Mouse (Mus musculus) adrenal gland, postnatal 14 days (tissue): ENCODE data around the gene Itgb1. TPM values are rescaled to one million over a fixed set of nuclear protein-coding genes. Genes with fewer than 3 reads are reported as not detected.

Experiments
- DNase-seq: peaks from one replicate; pipeline ENCODE4 v3.0.0; 2021; ENCODE audit warnings: mixed read lengths
- long read RNA-seq, 2 experiments: library from polyadenylated mRNA; stranded (forward); transcript quantifications; one replicate each; pipeline ENCODE4 v2.0.0; 2021
- total RNA-seq: library from RNA; stranded (reverse); gene quantifications from 2 replicates; pipeline ENCODE4 v1.2.3, GENCODE M21; 2021

Itgb1 gene
- total RNA-seq = 269 and 279 TPM in 2 replicates
- long read RNA-seq, experiment 1, transcript Itgb1-201 (16 exons, 3,815 nt) = major isoform, 275 of 325 reads
- long read RNA-seq, experiment 1, partial matches to known transcripts = 42 of 325 reads
- long read RNA-seq, experiment 1, other reads (novel, unspliced or antisense) = 7 of 325 reads
- long read RNA-seq, experiment 2, transcript Itgb1-201 (16 exons, 3,815 nt) = major isoform, 181 of 237 reads
- long read RNA-seq, experiment 2, partial matches to known transcripts = 47 of 237 reads
- long read RNA-seq, experiment 2, other reads (novel, unspliced or antisense) = 8 of 237 reads

DNA sequence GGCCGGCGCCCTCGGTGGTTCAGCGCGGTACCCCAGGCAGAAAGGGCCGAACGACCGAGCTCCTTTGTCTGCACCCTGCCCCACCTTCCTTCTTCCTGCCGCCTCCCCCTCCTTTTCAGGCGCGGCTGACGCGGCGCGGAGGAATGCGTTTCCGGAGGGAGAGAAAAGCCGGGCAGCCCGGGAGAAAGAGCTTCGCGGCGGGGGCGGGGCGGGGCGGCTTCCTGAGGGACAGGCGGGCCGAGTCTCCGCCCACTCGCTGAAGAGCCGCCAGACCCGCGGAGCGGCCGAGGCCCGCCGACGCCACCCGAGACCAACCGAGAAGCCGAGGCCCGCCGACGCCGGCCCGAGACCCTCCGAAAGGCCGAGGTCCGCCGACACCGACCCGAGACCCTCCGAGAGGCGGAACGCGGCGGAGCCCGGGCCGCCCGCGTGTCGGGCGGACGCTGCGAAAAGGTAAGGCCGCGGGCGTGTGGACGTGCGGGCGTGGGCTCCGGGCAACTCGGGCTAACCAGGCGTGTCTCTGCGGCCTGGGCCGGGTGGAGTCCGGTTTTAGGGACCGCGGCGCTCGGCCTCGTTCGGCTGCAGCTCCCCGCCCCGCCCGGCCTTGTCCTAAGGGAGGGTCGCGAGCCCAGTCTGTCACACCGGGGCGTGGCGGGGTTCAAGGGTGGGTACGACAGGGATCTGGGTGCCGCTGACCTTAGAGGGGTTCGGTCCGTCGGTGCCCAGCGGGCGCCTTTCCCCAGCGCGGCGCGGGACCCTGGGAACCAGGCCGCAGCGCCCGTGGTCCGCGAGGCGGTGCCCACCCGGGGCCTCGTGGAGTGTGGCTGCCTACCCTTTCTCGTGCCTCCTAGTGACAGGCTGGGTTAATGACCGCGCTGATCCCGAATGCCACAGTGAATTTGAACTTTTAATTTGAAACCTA is at the start of gene Itgb1:
Gene Itgb1, plus strand, starts transcription at position 148 of the 922 bp plus-strand sequence.
- DNase-seq = peak; percentile 98

DNA sequence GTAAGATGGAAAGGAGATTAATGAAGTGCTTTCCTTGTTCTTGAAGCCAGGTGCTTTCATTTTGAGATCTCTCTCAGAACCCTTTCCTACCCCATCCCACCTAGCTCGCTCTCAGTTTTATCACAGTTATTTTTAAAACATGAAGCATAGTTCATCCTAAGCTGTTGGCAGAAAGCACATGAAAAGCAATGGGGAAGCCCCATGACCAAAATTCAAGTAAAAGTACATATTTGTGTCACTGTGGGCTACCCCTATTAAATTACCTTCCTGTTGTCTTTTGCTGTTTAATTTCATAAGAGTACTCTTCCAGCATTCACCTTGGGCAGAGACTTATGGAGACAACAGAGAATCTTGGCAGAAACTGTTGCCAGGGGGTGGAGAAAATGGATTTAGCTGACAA is 42.4 kb upstream of the Itgb1 start:
- no peak for DNase-seq

DNA sequence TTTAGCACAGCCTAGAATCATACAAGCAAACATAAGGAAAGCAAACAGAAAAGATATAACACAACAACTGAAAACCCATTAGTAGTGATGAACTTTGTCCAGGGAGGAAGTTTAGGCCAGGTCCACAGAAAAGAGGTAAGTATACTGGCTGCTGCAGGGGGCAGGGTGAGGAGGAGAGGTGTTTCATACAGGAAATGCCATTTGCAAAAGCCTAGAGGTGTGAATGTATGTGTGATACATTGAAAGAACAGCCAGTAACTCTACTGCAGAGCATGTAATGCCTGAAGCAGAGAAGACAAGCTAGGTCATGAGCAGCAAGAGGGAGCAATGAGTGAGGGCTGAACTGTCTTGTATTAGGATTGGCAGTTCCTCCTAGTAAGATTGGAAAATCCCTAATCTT is 40.0 kb upstream of the Itgb1 start:
- no peak for DNase-seq

DNA sequence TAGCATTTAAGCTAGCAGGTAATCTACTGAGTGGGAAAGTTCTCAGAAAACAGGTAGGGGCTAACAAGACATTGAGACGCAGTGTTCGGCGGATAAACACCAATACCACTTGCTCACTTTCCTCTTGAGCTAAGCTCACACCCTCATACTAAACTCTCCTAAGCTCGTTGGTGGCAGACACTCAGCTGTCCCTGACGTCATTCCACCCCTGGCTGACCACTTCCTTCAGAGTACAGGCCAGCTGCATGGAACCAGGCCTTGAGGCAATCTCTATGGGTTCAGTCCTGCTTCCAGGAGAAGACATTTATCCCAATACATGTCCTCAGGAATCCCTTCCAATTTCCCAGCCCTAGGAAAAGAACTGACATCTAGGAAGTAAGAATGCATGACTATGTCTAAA is 39.0 kb upstream of the Itgb1 start:
- DNase-seq = no peak

DNA sequence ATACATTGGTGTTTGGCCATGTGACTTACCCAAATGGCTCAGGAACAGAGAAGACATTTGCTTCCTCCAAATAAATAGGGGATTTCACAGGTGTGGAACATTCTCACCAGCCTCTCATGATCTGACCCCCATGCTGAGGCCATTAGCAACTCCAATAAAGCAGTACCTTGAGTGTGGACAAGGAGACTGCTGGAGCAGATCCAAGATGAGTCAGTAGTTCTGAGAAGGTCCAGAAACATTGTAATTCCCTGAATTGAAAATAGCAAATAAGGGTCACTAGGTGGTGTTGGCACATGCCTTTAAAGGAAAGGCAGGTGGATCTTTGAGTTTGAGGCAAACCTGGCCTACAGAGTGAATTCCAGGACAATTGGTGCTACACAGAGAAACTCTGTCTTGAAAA is 37.4 kb upstream of the Itgb1 start:
- peak; percentile 54 for DNase-seq

DNA sequence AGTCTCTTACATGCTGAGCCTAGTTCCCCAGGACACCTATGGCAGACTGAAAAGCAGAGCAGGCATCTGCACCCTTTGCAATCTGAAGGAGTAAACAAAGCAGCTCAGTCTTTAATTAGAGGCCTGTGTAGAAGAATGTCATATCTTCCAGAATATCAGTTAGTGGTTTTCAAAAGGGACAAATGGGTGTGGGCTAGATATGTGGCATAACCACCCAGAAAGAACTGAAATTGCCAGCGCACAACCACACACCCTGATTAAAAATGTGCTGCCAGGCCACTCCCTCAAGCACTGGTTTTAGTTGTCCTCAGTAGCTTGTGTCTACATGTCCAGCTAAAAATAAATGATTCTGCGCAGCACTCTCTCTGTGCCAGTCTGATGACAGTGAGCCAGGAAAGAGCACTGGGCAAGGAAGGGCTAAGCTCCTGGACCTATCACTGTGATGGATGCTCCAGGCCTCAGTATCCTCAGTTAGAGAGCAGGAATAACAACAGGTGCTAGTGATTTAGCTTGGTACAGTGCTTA is 35.1 kb upstream of the Itgb1 start:
- no peak for DNase-seq

DNA sequence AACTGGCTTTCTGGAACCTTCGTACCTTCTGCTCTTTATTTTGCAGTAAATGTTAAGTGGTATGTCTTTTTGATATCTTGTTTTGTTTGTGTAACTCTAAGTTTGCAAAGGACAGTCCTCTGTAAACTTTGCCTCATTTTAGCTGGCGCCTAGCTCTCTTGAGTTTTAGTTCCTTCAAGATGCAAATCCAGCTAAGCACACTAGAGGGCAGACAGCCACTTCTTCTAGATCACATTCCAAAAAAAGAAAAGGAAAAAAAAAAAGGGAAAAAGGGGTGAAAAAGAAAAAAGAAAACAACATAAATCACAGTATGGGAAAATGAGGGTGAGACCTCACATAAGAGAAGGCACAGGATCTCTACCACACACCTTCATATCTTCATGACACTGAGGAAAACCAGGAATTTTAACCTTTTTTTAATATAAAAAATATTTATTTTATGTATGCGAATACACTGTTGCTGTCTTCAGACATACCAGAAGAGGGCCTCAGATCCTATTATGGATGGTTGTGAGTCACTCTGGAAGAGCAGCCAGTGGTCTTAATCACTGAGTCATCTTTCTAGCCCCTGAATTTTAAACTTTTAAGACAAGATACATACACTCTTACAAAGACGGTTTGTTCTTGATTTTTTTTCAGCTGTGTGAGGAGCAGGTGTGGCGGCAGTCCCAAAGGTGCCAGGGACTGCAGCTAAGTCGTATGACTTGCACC is 32.9 kb upstream of the Itgb1 start:
- DNase-seq = peak; percentile 60

DNA sequence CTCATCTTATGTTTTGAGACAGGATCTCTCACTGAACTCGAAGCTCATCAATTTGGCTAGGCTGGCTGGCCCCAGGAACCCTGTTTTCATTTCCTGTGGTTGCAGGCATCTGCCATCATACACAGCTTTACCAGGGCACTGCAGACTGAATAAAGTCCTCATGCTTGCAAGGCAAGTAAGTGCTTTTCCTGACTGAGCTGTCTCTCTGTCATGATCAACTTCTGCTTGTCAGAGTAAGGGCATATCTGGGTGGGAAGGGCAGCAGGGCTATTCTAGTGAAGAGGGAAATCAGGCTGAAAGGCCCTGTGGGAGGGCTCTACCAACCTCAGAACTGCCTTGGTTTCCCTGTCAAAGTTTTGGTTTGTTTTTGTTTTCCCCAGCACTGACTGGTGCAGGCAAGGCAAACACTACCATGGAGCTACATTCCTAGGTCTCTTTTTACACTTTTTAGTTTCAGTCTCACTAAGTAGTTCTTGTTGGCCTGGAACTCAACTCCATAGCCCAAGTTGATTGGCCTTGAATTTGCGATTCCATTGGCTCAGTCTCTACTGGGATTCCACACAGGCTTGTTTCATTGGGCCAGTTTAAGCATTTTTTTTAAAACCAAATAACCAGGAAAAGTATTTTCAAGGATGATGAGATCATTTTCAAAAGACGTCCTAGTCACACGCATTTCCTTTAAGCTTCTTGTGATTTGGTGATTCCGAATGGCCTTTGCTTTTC is 31.7 kb upstream of the Itgb1 start:
- peak; percentile 21 for DNase-seq

DNA sequence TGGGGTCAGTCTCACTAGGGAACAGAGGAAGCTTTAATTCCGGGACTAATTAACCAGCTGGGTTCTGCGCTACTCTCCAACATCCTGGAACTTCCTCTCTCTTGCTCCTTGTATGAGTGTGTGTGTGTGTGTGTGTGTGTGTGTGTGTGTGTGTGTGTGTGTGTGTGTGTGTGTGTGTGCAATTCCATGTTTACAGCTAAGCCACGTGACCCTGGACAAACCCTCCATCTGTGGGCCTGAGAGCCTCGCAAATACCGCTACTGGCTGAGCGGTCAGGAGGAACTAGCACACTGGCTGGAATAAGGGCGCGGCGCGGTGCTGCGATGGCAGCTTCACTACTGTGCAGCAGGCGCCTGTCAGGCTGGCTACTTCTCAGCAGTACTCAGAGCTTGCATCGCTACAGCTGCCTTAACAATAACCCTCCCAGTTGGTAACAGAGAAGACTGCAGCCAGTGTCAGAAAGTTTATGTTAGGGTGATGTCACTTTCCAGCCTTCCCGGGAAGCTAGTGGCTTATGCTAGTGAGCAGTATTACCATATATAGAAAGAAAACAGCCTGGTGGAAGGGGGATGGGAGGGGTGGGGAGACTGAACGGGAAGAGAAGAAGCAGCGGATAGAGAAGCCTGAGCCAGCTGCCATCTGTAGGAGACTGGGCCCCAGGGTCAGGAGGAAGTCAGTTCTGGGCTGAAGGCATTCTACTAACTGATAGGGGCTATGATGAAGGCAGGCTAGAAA is 30.9 kb upstream of the Itgb1 start:
- peak; percentile 75 for DNase-seq

DNA sequence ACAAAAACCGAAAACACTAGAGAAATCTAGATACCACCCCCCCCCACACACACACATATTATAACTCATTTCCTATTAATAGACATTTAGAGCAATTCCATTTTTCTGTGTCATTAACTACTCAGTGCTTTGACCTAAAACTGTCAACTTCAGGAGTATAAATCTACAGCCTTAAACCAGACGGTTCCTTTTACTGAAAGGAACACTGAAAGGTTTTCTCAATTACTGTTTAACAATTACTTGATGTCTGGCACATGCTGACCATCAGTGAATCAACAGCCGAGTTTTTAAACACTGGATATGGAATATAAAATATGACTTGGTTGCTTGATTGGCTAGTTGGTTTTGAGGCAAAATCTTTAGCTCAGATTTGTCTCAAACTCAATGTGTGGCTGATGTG is 23.3 kb upstream of the Itgb1 start:
- DNase-seq = no peak

DNA sequence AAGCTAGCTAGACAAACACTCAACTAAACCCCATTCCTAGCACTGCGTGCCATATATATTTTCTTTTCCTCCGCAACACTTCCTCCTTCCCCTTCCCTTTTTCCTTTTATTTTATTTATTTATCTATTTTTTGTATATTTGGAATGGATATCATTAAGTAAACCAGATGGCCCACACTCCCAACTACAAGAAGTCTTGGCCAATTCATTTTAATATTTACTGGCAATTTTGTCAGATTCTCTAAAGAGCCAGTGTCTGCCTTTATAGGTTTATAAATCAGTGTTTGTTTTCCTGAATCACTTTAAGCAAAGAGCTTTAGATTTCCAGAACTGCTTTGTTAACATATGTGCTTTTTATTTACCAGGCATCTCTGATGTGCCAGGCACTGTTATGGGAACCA is 22.8 kb upstream of the Itgb1 start:
- no peak for DNase-seq

DNA sequence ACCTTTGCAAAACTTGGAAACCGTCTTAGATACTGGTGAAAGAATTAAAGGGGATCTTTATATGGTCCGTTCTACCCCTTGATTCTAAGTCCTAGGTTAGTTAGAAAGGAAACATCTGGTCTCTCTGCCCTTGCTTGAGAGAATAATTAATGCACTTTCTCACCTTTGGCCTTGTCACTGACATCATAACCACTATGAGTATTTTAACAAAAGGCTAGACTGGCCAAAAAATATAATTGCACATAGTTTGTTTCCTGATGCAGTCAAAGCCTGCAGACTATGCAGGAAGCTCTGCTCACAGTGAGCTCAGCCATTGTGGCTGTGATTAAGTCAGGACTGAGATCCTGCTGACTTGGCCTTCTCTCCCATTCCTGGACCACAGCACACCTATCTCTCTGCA is 22.3 kb upstream of the Itgb1 start:
- no peak for DNase-seq

DNA sequence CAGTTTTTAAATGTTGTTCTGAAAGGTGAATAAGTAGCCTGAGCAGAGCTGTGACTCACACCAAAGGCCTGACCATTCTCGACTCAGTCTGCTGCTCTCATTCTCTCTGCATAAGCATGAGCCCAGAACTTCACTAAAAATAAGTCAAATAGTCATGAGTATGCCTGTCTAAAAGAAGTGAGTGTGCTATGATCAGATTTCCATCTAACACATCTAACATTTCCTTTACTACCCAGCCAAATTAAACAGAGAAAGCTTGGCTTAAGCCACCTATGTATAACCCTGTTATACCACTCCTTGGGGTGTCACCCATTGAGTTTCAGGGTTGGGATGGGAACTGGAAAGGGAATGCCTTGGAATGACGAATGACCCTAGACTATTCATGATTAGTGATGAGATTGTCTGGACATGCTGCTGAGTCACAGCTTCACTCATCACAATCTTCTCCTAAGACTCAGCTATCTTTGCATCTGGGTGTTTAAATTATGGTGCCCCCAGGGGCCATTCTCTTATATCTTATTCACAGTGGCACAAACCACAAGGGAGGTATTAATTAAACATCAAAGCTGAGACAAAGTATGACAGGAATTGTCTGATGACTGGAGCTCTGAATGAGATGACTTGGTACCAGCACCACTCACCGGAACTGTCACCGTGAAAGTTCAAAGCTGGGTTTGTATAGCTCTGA is 18.7 kb upstream of the Itgb1 start:
- no peak for DNase-seq

DNA sequence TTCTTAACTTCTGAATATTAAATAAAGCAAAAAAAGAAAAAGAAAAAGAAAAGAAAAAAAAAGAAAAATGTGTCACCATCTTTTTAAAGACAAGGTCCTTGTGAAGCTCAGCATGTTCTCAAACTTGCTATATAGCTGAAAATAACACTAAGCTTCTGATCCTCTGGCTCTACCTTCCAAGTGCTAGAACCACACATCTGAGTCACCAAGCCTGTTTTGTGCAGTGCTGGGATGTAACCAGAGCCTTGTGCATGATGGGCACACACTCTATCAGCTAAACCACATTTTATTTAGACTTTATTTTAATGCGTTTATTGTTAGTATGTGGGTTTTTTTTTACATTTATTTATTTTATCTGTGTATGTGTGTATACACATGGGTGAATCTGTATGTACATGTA is 13.6 kb upstream of the Itgb1 start:
- DNase-seq = no peak

DNA sequence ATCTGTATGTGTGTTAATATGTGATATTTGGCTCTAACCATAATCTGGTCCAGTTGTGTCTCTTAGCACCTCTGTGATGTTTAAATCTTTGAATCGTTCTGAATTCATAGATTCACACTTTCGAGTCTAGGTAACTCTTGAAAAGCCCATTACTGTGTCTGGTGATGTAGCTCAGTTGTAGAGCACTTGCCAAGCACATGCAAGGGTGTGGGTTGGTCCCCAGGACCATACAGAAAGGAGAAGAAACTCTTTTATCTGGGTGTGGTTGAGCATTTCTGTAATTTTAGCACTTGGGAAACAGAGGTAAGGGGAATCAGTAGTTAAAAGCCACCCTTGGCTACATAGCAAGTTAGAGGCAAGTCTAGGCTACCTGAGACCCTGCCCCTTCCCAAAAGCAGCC is 13.0 kb upstream of the Itgb1 start:
- DNase-seq = no peak

DNA sequence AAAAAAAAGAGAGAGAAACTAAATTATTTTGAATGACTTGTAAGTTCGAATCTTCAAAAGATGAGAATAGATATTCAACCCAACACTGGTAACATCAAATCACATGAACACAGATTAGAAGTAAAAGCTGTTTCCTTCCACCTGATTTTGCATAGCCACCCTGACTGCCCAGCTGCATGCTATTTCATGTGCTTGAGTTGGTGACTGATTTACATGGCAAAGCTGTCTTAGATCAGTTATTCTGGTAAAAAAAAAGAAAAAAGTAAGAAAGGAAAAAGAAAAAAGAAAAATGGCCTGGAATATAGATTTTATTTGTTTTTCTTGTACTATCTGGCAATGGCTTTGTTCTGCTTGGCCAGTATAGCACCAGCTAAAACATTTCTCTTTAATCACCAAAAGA is 12.5 kb upstream of the Itgb1 start:
- DNase-seq = no peak

DNA sequence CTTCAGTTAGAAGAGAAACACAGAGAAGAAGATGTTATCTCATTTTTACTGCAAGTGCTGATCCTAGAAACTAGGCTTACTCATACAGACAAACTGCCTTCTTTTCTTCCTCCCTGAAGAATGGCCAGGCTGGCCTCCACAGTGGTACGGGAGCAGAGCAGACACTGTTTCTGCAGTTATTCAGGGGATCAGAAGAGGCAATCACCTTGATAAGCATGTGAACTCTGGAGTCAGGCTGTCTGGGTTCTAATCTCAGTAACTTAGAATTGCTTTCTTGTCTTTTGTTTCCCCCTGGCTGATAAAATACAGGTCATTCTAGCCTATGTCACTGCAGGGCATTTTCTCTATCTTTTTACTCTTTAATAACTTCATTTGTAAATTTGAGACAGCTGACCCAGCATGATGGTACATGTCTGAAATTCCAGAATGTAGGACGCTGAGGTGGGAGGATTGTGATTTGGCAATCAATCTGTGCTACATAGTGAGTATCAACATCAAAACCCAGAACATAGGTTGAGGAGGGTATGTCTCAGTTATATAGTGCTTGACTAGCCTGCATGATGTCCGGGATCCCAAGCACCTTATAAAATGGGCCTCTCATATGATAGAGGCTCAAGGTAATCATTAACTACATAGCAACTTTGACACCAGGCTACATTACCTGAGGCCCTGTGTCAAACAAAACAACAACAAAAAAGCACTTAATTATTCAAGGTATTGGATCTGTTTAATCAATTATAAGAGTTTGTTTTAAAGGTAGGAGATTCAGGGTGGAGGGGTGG is 9.4 kb upstream of the Itgb1 start:
- DNase-seq = no peak

DNA sequence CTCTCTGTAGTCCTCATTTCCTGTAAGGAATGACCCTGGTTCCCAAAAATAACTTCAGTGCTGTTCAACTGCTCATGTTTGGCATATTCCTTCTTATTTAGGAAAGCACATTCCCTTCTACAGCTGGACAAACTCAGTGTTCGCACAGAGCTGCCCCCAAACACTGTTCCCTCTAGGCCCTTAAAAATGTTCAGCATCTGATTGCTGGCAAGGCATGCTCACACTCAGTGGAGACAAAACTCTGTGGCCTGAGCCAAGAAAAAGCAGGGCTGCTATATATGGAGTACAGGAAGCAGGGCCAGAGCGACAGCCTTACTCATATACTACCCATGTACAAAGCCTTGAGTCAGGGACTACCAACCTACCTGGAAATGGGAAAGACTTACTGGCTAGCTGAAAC is 5.5 kb upstream of the Itgb1 start:
- peak; percentile 14 for DNase-seq

DNA sequence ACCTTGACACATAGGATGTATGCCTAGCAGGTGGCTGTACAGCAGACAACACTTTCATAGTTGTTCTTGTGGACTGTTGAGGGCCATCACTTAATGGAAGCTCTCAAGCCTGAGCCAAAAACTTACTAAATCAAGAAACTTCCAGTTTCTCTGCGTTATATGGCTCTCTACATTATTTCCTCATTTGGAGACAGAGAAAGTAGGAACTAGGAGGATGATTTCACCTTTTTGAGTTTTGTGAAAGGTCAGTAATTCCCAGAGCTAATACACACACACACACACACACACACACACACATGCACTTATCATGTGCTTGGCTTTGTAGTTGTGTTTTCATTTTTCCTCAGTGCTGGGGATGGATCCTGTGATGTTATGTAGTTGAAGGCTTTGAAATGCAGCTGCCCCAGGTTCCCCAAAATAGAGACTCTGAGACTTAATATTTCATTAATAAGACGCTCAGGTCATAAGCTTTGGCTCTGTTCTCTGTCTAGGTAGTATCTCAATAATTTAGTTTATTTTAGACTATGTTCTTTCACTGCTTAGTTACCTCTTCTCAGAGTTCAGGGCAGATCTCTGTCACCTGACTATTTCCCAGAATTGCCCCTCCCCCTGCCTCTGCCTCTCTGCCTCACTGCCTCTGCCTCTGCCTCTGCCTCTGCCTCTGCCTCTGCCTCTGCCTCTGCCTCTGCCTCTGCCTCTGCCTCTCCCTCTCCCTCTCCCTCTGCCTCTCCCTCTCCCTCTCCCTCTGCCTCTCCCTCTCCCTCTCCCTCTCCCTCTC is 4.7 kb upstream of the Itgb1 start:
- DNase-seq = no peak
